Mouse (Mus musculus) MEL (cell line): Measurements from ENCODE around the gene Crlf2. TPM values are rescaled to one million over a fixed set of nuclear protein-coding genes. Genes with fewer than 3 reads are reported as not detected.

Experiments used
- DNase-seq: peaks from one replicate; pipeline ENCODE4 v3.0.0; 2011; ENCODE audit warnings: low read depth, low spot score
- H3K27ac ChIP-seq: 2 replicates; pipeline ENCODE4 v1.5.1; 2012; ENCODE audit warnings: low read depth, mild to moderate bottlenecking, control low read depth, low read length, moderate library complexity; ENCODE audit not compliant: control insufficient read depth
- H3K27me3 ChIP-seq, 2 experiments: fragments of 150-350 bp in 1 of 2; sonication (generic) in 1 of 2; 2 replicates each; pipeline ENCODE4 v1.6.1; 2012; ENCODE audit warnings: low read length in 2 of 2, mild to moderate bottlenecking in 2 of 2, improper control_type of control experiment in 1 of 2, moderate library complexity in 1 of 2; ENCODE audit not compliant: insufficient read depth in 2 of 2, control insufficient read depth in 1 of 2
- H3K36me3 ChIP-seq, 2 experiments: 2 replicates each; pipeline ENCODE4 v1.6.1; 2012 to 2014; ENCODE audit warnings: low read length in 2 of 2, improper control_type of control experiment in 1 of 2, inconsistent platforms in 1 of 2, mild to moderate bottlenecking in 1 of 2; ENCODE audit not compliant: insufficient read depth in 2 of 2, control insufficient read depth in 1 of 2
- H3K4me1 ChIP-seq, 2 experiments: fragments of 150-350 bp in 1 of 2; sonication (generic) in 1 of 2; 2 replicates each; pipeline ENCODE4 v1.6.1; 2012; ENCODE audit warnings: low read length in 2 of 2, improper control_type of control experiment in 1 of 2, mild to moderate bottlenecking in 1 of 2; ENCODE audit not compliant: insufficient read depth in 2 of 2, control insufficient read depth in 1 of 2
- H3K4me3 ChIP-seq, 2 experiments: fragments of 150-350 bp in 1 of 2; sonication (generic) in 1 of 2; 2 replicates each; pipeline ENCODE4 v1.5.1; 2012; ENCODE audit warnings: low read depth in 2 of 2, low read length in 2 of 2, mild to moderate bottlenecking in 2 of 2, moderate library complexity in 2 of 2, control low read depth in 1 of 2, improper control_type of control experiment in 1 of 2; ENCODE audit not compliant: control insufficient read depth in 1 of 2, insufficient read depth in 1 of 2
- H3K79me2 ChIP-seq: 2 replicates; pipeline ENCODE4 v1.6.1; 2012; ENCODE audit warnings: mild to moderate bottlenecking, low read length, moderate library complexity; ENCODE audit not compliant: control insufficient read depth, poor library complexity, insufficient read depth
- H3K9ac ChIP-seq: 2 replicates; pipeline ENCODE4 v1.6.1; 2012; ENCODE audit warnings: low read depth, mild to moderate bottlenecking, control low read depth, low read length, moderate library complexity; ENCODE audit not compliant: control insufficient read depth, poor library complexity, severe bottlenecking
- H3K9me3 ChIP-seq: fragments of 150-350 bp; sonication (generic); replicated peaks from 2 replicates; pipeline ENCODE4 v1.6.1; 2012; ENCODE audit warnings: mild to moderate bottlenecking, low read length, improper control_type of control experiment, moderate library complexity; ENCODE audit not compliant: insufficient read depth
- BHLHE40 ChIP-seq: IDR thresholded peaks from 2 replicates; pipeline ENCODE4 v1.6.1; 2012; ENCODE audit warnings: low read depth, mild to moderate bottlenecking, inconsistent platforms, low read length, improper control_type of control experiment, borderline replicate concordance
- CHD2 ChIP-seq: IDR thresholded peaks from 2 replicates; pipeline ENCODE4 v1.6.1; 2011; ENCODE audit warnings: low read length, improper control_type of control experiment
- CTCF ChIP-seq, 3 experiments: IDR thresholded peaks in 2 of 3; conservative IDR thresholded peaks in 1 of 3; 2 replicates each; pipeline ENCODE4 v1.5.1; 2011 to 2012; ENCODE audit warnings: low read length in 3 of 3, low read depth in 2 of 3, mild to moderate bottlenecking in 2 of 3, improper control_type of control experiment in 1 of 3, inconsistent platforms in 1 of 3, mixed read lengths in 1 of 3, moderate library complexity in 1 of 3; ENCODE audit not compliant: control insufficient read depth in 1 of 3, insufficient read depth in 1 of 3, poor library complexity in 1 of 3, severe bottlenecking in 1 of 3
- ELF1 ChIP-seq: IDR thresholded peaks from 2 replicates; pipeline ENCODE4 v1.6.1; 2014; ENCODE audit warnings: low read depth, mild to moderate bottlenecking, inconsistent platforms, low read length, improper control_type of control experiment, moderate library complexity
- EP300 ChIP-seq, 2 experiments: IDR thresholded peaks; 2 replicates each; pipeline ENCODE4 v1.6.1; 2011; ENCODE audit warnings: improper control_type of control experiment in 2 of 2, low read length in 2 of 2, low read depth in 1 of 2, mild to moderate bottlenecking in 1 of 2
- ETS1 ChIP-seq: IDR thresholded peaks from 2 replicates; pipeline ENCODE4 v1.6.1; 2012; ENCODE audit warnings: low read depth, mild to moderate bottlenecking, inconsistent platforms, low read length, improper control_type of control experiment, moderate library complexity
- GATA1 ChIP-seq: IDR thresholded peaks from 2 replicates; pipeline ENCODE4 v1.6.1; 2011; ENCODE audit warnings: low read depth, low read length, improper control_type of control experiment
- JUND ChIP-seq: IDR thresholded peaks from 2 replicates; pipeline ENCODE4 v1.6.1; 2011; ENCODE audit warnings: low read depth, mild to moderate bottlenecking, improper control_type of control experiment, low read length
- KAT2A ChIP-seq: conservative IDR thresholded peaks from 2 replicates; pipeline ENCODE4 v1.6.1; 2012; ENCODE audit warnings: low read depth, low read length, improper control_type of control experiment, inconsistent platforms
- MAFK ChIP-seq: IDR thresholded peaks from 2 replicates; pipeline ENCODE4 v1.6.1; 2011; ENCODE audit warnings: low read depth, mild to moderate bottlenecking, low read length, improper control_type of control experiment, borderline replicate concordance
- MAX ChIP-seq: IDR thresholded peaks from 2 replicates; pipeline ENCODE4 v1.6.1; 2011; ENCODE audit warnings: low read length, improper control_type of control experiment
- MAZ ChIP-seq: IDR thresholded peaks from 2 replicates; pipeline ENCODE4 v1.6.1; 2012; ENCODE audit warnings: low read depth, mild to moderate bottlenecking, inconsistent platforms, low read length, improper control_type of control experiment
- MEF2A ChIP-seq: IDR thresholded peaks from 2 replicates; pipeline ENCODE4 v1.6.1; 2014; ENCODE audit warnings: low read depth, mild to moderate bottlenecking, inconsistent platforms, low read length, improper control_type of control experiment; ENCODE audit not compliant: poor library complexity, insufficient replicate concordance, severe bottlenecking; ENCODE audit errors: extremely low read depth
- MXI1 ChIP-seq: IDR thresholded peaks from 2 replicates; pipeline ENCODE4 v1.6.1; 2011; ENCODE audit warnings: mild to moderate bottlenecking, low read depth, low read length, improper control_type of control experiment
- MYB ChIP-seq: IDR thresholded peaks from 2 replicates; pipeline ENCODE4 v1.6.1; 2011; ENCODE audit warnings: mild to moderate bottlenecking, low read depth, low read length, improper control_type of control experiment
- MYC ChIP-seq: IDR thresholded peaks from 2 replicates; pipeline ENCODE4 v1.6.1; 2011; ENCODE audit warnings: low read depth, mild to moderate bottlenecking, low read length, improper control_type of control experiment, moderate library complexity
- NELFE ChIP-seq: IDR thresholded peaks from 2 replicates; pipeline ENCODE4 v1.6.1; 2011; ENCODE audit warnings: low read depth, low read length, improper control_type of control experiment
- POLR2A ChIP-seq, 2 experiments: IDR thresholded peaks; 2 replicates each; pipeline ENCODE4 v1.6.1; 2011 to 2012; ENCODE audit warnings: low read length in 2 of 2, mild to moderate bottlenecking in 2 of 2, control low read depth in 1 of 2, improper control_type of control experiment in 1 of 2, low read depth in 1 of 2, moderate library complexity in 1 of 2; ENCODE audit not compliant: control insufficient read depth in 1 of 2, insufficient read depth in 1 of 2, poor library complexity in 1 of 2
- POLR2AphosphoS2 ChIP-seq: IDR thresholded peaks from 2 replicates; pipeline ENCODE4 v1.6.1; 2011; ENCODE audit warnings: low read length, improper control_type of control experiment
- POLR2AphosphoS5 ChIP-seq: IDR thresholded peaks from 2 replicates; pipeline ENCODE4 v1.6.1; 2012; ENCODE audit warnings: low read depth, borderline replicate concordance, mild to moderate bottlenecking, inconsistent platforms, low read length, moderate library complexity, mixed read lengths
- RAD21 ChIP-seq: IDR thresholded peaks from 2 replicates; pipeline ENCODE4 v1.6.1; 2011; ENCODE audit warnings: mild to moderate bottlenecking, low read depth, low read length, improper control_type of control experiment
- SMC3 ChIP-seq: IDR thresholded peaks from 2 replicates; pipeline ENCODE4 v1.6.1; 2011; ENCODE audit warnings: low read depth, low read length, improper control_type of control experiment
- TAL1 ChIP-seq: IDR thresholded peaks from 2 replicates; pipeline ENCODE4 v1.6.1; 2012; ENCODE audit warnings: mild to moderate bottlenecking, inconsistent platforms, low read length, moderate library complexity, mixed read lengths
- TBP ChIP-seq: IDR thresholded peaks from 2 replicates; pipeline ENCODE4 v1.8.0; 2011; ENCODE audit warnings: low read depth, low read length, improper control_type of control experiment
- TCF12 ChIP-seq: IDR thresholded peaks from 2 replicates; pipeline ENCODE4 v1.6.1; 2014; ENCODE audit warnings: low read depth, mild to moderate bottlenecking, inconsistent platforms, low read length, improper control_type of control experiment, moderate library complexity
- UBTF ChIP-seq: IDR thresholded peaks from 2 replicates; pipeline ENCODE4 v1.6.1; 2012; ENCODE audit warnings: low read depth, mild to moderate bottlenecking, inconsistent platforms, low read length, improper control_type of control experiment, moderate library complexity, borderline replicate concordance; ENCODE audit not compliant: insufficient read depth
- USF1 ChIP-seq: IDR thresholded peaks from 2 replicates; pipeline ENCODE4 v1.6.1; 2014; ENCODE audit warnings: low read depth, mild to moderate bottlenecking, inconsistent platforms, low read length, improper control_type of control experiment, moderate library complexity
- USF2 ChIP-seq, 2 experiments: IDR thresholded peaks; 2 replicates each; pipeline ENCODE4 v1.6.1; 2011 to 2012; ENCODE audit warnings: improper control_type of control experiment in 2 of 2, low read length in 2 of 2, borderline replicate concordance in 1 of 2, inconsistent platforms in 1 of 2, low read depth in 1 of 2, mild to moderate bottlenecking in 1 of 2; ENCODE audit not compliant: insufficient read depth in 1 of 2
- ZC3H11A ChIP-seq: IDR thresholded peaks from 2 replicates; pipeline ENCODE4 v1.6.1; 2012; ENCODE audit warnings: low read depth, mild to moderate bottlenecking, inconsistent platforms, low read length, improper control_type of control experiment
- ZKSCAN1 ChIP-seq: IDR thresholded peaks from 2 replicates; pipeline ENCODE4 v1.6.1; 2012; ENCODE audit warnings: low read depth, mild to moderate bottlenecking, inconsistent platforms, low read length, improper control_type of control experiment, moderate library complexity
- ZMIZ1 ChIP-seq: IDR thresholded peaks from 2 replicates; pipeline ENCODE4 v1.6.1; 2012; ENCODE audit warnings: low read depth, mild to moderate bottlenecking, inconsistent platforms, low read length, improper control_type of control experiment, moderate library complexity
- ZNF384 ChIP-seq: IDR thresholded peaks from 2 replicates; pipeline ENCODE4 v1.6.1; 2012; ENCODE audit warnings: low read depth, mild to moderate bottlenecking, inconsistent platforms, low read length, improper control_type of control experiment
- polyA plus RNA-seq, 2 experiments: library from polyadenylated mRNA; stranded (reverse) in 1 of 2; unstranded in 1 of 2; fragments of >175 nt in 1 of 2; fragments of >200 nt in 1 of 2; gene quantifications; 2 replicates each; pipeline versions ENCODE4 v1.2.1 to v1.2.4; 2012; ENCODE audit warnings: low replicate concordance in 2 of 2, low read depth in 1 of 2; ENCODE audit not compliant: insufficient read length in 2 of 2, insufficient read depth in 1 of 2, missing spikeins in 1 of 2
- total RNA-seq: library from RNA; depleted of rRNA; stranded (reverse); fragments of 300-350 nt; gene quantifications from 2 replicates; pipeline ENCODE4 v1.2.3, GENCODE M21; 2012

Gene Crlf2
- total and polyA plus RNA-seq, 3 experiments: 11.1 to 14.1 TPM; not detected in 1

GRCm38 (mm10) chr5:109557321-109558122 lies 1.3 kb downstream of the Crlf2 start (continued):
- TF ChIP-seq JUND: no peak
- no peak for TF ChIP-seq POLR2AphosphoS5
- TF ChIP-seq ETS1: peak; percentile 98
- TF ChIP-seq CTCF (IDR thresholded peaks at IDR 0.05 in 2 of 3, conservative IDR thresholded peaks at IDR 0.05 in 1 of 3; ENCODE audit: control insufficient read depth in 1 of 3, insufficient read depth in 1 of 3, low read depth in 2 of 3, low read length in 3 of 3, poor library complexity in 1 of 3, severe bottlenecking in 1 of 3): no peak
- TF ChIP-seq, all 39 proteins: peak for 18

- peak overlapping the region; percentile 37 to 61; a peak in 3 of 4 replicates for H3K4me3 ChIP-seq
- TF ChIP-seq NELFE (peak; percentile 19; the same call in 1 of the 2 replicates), ZKSCAN1 (no peak), USF1 (no peak), MEF2A (no peak), USF2 (IDR thresholded peaks at IDR 0.05; ENCODE audit: borderline replicate concordance in 1 of 2, insufficient read depth in 1 of 2, low read depth in 1 of 2, low read length in 2 of 2) (no peak), CHD2 (no peak), TCF12 (no peak), TBP (no peak), KAT2A (no peak; the same call in 1 of the 2 replicates), MYC (no peak), MAFK (no peak), POLR2AphosphoS2 (peak; percentile 50; the same call in 1 of the 2 replicates), POLR2A (IDR thresholded peaks at IDR 0.05; ENCODE audit: control insufficient read depth in 1 of 2, insufficient read depth in 1 of 2, low read depth in 1 of 2, low read length in 2 of 2, poor library complexity in 1 of 2) (0 out of 4 replicates have a peak, but pooled peaks of 1 of the 2 experiments have one; percentile 46), UBTF (no peak), EP300 (IDR thresholded peaks at IDR 0.05; ENCODE audit: low read depth in 1 of 2, low read length in 2 of 2) (no peak), ZMIZ1 (no peak; the same call in 1 of the 2 replicates), MXI1 (peak; percentile 31), GATA1 (no peak), MAX (no peak; the same call in 1 of the 2 replicates), TAL1 (no peak), ELF1 (peak; percentile 84), ETS1 (peak; percentile 65; the same call in 1 of the 2 replicates), BHLHE40 (no peak), SMC3 (no peak), RAD21 (no peak), ZC3H11A (no peak), MYB (no peak), ZNF384 (no peak), MAZ (peak; percentile 38)
These were observed 2.0 kb downstream of the Crlf2 start for GRCm38 (mm10) chr5:109556591-109557320.

More at GRCm38 (mm10) chr5:109556591-109557320, 2.0 kb downstream of the Crlf2 start:
- Histone ChIP-seq H3K9me3 (no peaks in the 10 kb centered on the region), H3K36me3 (no peaks in the 10 kb centered on the region), H3K27ac (peak overlapping the region; percentile 94), H3K4me1 (no peaks in the 10 kb centered on the region), H3K27me3 (no peaks in the 10 kb centered on the region), H3K79me2 (peaks cover 2% of the 10 kb centered on the region; the same call in 1 of the 2 replicates), H3K9ac (peak overlapping the region; percentile 56)
- DNase-seq: peak; percentile 96
